Mouse (Mus musculus) hindbrain, embryonic 16.5 days (tissue): ENCODE measurements at regions not wholly inside any gene's neighbourhood (a gene's known extent, or its start where the extent isn't known, plus 50 kb on each side); places are given as distances from the start of the nearest gene placed in this dataset.

Experiments
- ATAC-seq: fragments of 200-750 bp; cut with Nextera tagmentation; 2 replicates; pipeline ENCODE4 v1.8.0; 2017; ENCODE audit warnings: moderate TSS enrichment, moderate library complexity
- H3K27ac ChIP-seq: fragments of 300-500 bp; sonication (generic); 2 replicates; pipeline ENCODE4 v1.5.1; 2014; ENCODE audit warnings: low read depth, mild to moderate bottlenecking, control low read depth, low read length, moderate library complexity
- H3K27me3 ChIP-seq: fragments of 300-500 bp; sonication (generic); replicated peaks from 2 replicates; pipeline ENCODE4 v1.6.1; 2014; ENCODE audit warnings: low read length; ENCODE audit not compliant: control insufficient read depth, insufficient read depth
- H3K36me3 ChIP-seq: fragments of 300-500 bp; sonication (generic); 2 replicates; pipeline ENCODE4 v1.6.1; 2014; ENCODE audit warnings: mild to moderate bottlenecking, low read length, moderate library complexity, mixed read lengths; ENCODE audit not compliant: control insufficient read depth, insufficient read depth
- H3K4me1 ChIP-seq: fragments of 300-500 bp; sonication (generic); 2 replicates; pipeline ENCODE4 v1.6.1; 2014; ENCODE audit warnings: low read depth, low read length; ENCODE audit not compliant: control insufficient read depth, insufficient read depth
- H3K4me2 ChIP-seq: fragments of 300-500 bp; sonication (generic); 2 replicates; pipeline ENCODE4 v1.6.1; 2014; ENCODE audit warnings: mild to moderate bottlenecking, low read length, control low read depth, moderate library complexity
- H3K4me3 ChIP-seq: fragments of 300-500 bp; sonication (generic); 2 replicates; pipeline ENCODE4 v1.5.1; 2014; ENCODE audit warnings: mild to moderate bottlenecking, low read length, control low read depth, moderate library complexity
- H3K9ac ChIP-seq: fragments of 300-500 bp; sonication (generic); 2 replicates; pipeline ENCODE4 v1.6.1; 2014; ENCODE audit warnings: low read depth, mild to moderate bottlenecking, control low read depth, low read length, moderate library complexity
- H3K9me3 ChIP-seq: fragments of 300-500 bp; sonication (generic); 2 replicates; pipeline ENCODE4 v1.6.1; 2014; ENCODE audit warnings: mild to moderate bottlenecking, low read length, moderate library complexity; ENCODE audit not compliant: control insufficient read depth
- WGBS: fragments of 180-500 bp; shearing (Covaris S2); extraction: QIAGEN DNeasy Blood & Tissue Kit; methylation state at CpG from one replicate; pipeline ENCODE4 v1.1.7; 2014; 5-methylcytosine and 5-hydroxymethylcytosine counted together

DNA sequence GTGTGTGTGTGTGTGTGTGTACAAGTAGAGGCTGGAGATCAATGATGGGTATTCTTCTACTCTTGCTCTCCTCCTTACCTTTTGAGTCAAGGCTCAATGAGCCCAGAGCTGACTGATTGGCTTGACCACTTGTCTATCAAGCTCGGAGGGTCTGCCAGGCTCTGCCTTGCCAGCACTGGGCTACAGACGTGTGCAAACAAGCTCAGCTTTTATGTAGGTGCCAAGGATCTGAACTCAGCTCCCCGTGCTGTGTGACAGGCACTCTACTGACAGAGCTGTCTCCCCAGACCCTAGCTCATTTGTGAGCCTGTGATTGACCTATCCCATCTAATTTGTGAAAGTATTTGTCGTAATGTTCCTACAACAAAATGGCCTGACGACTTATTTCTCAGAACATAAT is 54.2 kb upstream of the Cdc42bpa start:
- Histone ChIP-seq H3K9ac (no peak overlapping the region), H3K27me3 (no peaks in the 10 kb centered on the region), H3K36me3 (no peaks in the 10 kb centered on the region), H3K9me3 (no peaks in the 10 kb centered on the region), H3K4me3 (no peak overlapping the region), H3K4me2 (no peak overlapping the region), H3K4me1 (no peaks in the 10 kb centered on the region), H3K27ac (no peak overlapping the region)
- ATAC-seq, result no peak
- 92% methylated on average over 5 of the region's 5 CpGs for WGBS

DNA sequence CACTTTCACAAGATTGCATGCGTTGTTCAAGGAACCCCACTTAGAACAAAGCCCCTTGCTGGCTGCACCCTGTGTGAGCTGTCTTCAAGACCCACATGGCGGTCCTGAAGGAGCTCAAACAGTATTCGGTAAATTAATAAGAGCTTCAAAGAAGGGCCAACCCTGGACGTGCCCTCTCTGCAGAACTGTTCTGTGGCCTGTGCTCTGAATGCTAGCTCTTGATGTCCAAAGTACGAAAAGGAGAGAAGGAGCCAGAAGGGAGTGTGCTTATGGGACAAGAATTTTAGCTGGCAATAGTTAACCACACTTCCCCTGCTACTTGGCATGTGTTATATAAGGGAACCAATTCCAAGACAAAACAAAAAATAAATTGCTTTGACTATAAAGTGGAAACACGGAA is 67.6 kb upstream of the Cdc42bpa start:
- H3K9me3 ChIP-seq, result no peaks in the 10 kb centered on the region
- no peaks in the 10 kb centered on the region for H3K27me3 ChIP-seq
- H3K4me2 ChIP-seq, result no peak overlapping the region
- 92% methylated on average over 6 of the region's 6 CpGs for WGBS
- no peak overlapping the region for H3K27ac ChIP-seq
- no peak overlapping the region for H3K4me3 ChIP-seq
- H3K36me3 ChIP-seq, result no peaks in the 10 kb centered on the region
- no peaks in the 10 kb centered on the region for H3K4me1 ChIP-seq
- H3K9ac ChIP-seq, result no peak overlapping the region
- ATAC-seq, result no peak

DNA sequence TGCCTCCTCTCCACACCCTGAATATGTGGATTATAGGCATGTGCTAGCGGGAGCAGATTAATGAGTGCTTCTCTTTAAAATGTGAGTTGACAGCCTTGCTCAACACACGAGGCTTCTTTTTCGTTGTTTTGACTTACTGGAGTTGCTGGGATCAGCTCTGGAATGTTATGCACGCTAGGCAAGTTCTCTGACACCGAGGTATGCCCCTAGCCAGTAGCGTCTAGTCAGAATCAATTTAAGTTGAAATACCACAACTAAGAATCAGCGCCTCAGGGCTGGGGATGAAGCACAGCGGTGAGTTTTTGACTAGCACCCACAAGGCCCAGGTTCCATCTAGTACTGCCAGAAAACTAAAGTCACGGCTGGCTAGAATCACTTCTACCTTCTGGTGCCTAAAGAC is 72.4 kb upstream of the Cdc42bpa start:
- Histone ChIP-seq H3K4me1 (no peaks in the 10 kb centered on the region), H3K27ac (no peak overlapping the region), H3K4me3 (no peak overlapping the region), H3K9ac (no peak overlapping the region), H3K4me2 (no peak overlapping the region), H3K9me3 (no peaks in the 10 kb centered on the region), H3K36me3 (no peaks in the 10 kb centered on the region), H3K27me3 (no peaks in the 10 kb centered on the region)
- ATAC-seq, result no peak
- whole genome bisulfite sequencing, result 69% methylated on average over 9 of the region's 9 CpGs

DNA sequence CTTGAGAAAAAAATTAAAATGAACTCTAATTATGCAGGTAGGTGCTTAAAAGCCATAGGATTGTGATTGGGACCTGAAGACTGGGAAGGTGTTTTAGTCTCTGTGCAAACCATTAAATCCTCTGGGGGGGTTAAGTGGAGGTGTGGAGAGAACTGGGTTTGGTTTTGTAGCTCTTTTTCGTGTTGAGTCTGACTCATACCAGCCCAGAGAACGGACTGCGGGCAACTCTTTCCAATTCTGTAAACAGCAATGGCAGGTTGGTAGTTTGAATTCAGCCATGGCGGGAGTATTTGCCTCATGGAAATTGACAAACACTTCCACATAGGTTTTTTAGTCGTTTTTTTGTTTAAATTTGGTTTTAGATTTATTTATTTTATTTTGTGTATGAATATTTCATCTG is 77.7 kb upstream of the Ahctf1 start:
- no peaks in the 10 kb centered on the region for H3K36me3 ChIP-seq
- no peak overlapping the region for H3K4me3 ChIP-seq
- H3K4me2 ChIP-seq, result no peak overlapping the region
- H3K9me3 ChIP-seq, result no peaks in the 10 kb centered on the region
- 80% methylated on average over 5 of the region's 5 CpGs for WGBS
- no peak overlapping the region for H3K9ac ChIP-seq
- H3K27me3 ChIP-seq, result no peaks in the 10 kb centered on the region
- H3K27ac ChIP-seq, result no peak overlapping the region
- H3K4me1 ChIP-seq, result no peaks in the 10 kb centered on the region
- no peak for ATAC-seq

DNA sequence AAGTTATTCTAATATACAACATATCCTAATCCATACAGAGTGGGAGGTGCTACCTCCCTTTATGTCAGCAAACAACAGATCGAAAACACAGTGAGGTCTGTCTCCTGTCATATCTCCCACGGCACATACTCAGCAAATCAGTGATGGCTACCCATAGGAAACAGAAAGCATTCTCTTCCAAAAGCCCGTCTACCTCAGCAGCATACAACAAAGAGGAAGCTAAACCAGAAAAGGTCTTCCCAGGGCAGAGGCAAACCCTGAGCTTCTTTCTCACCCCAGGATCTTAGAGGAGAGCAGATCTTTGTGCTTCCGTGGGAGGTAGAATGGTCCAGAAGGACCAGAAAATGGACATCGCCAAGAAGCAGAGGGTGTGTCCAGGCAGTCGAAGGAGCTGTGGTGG is 74.4 kb upstream of the Ahctf1 start:
- Histone ChIP-seq H3K4me1 (no peaks in the 10 kb centered on the region), H3K4me2 (no peak overlapping the region), H3K9me3 (no peaks in the 10 kb centered on the region), H3K27ac (no peak overlapping the region), H3K9ac (no peak overlapping the region), H3K4me3 (no peak overlapping the region), H3K36me3 (no peaks in the 10 kb centered on the region), H3K27me3 (no peaks in the 10 kb centered on the region)
- WGBS, result 81% methylated on average over 6 of the region's 6 CpGs
- ATAC-seq, result no peak

DNA sequence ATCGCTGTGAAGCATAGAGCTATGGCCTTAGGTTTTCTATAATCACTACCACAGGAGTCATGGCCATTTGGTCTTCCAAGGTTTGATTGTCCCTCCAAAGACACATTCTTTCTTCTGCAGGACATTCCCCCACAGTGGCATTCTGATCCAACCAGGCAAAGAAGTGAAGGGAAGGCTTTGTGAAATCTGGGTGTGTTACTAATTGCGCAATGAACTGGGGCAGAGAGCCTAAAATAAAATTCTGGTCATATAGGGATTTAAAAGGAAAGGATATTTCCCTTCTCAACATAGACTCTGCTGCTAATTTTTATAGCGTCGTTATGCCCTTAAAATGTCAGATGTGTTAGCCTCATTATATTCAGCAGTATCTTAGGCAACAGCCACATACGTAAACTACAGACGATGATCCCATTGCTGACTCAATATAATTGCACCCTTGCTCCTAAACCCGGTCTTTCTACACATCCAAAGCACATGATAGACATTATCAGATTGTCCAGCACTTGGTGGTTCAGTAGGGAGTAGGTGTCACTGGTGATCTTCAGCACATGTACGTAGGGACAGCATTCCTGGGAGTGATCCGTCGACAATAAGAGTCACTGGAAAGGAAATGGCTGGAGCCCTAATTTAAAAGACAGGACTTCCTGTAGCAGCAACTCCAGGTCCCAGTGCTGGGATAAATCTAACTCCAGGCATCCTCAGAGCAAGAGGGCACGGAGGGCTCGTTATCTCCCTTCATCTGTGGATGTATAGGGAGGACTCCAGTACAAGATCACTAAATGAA is 70.5 kb upstream of the Ahctf1 start:
- Histone ChIP-seq H3K36me3 (no peaks in the 10 kb centered on the region), H3K27ac (no peak overlapping the region), H3K9ac (no peak overlapping the region), H3K4me3 (no peak overlapping the region), H3K4me2 (no peak overlapping the region), H3K4me1 (no peaks in the 10 kb centered on the region), H3K27me3 (no peaks in the 10 kb centered on the region), H3K9me3 (no peaks in the 10 kb centered on the region)
- ATAC-seq, result no peak
- 88% methylated on average over 12 of the region's 12 CpGs for WGBS

DNA sequence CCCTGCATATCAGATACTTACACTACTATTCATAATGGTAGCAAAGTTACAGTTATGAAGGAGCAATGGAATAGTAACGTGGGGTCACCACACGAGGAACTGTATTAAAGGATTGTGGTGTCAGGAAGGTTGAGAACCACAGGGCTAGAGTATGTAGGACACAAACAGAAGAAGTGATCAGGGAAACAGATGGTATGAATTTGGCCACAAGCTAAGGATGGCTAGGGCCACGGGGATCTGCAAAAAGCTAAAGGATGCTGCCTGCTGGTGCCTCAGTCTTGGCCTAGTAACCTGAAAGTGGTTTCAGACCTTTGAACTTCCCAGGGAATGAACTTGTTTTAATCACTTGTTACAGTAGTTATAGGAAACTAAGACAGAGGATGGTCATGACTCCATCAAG is 68.5 kb upstream of the Ahctf1 start:
- H3K9ac ChIP-seq, result no peak overlapping the region
- H3K27me3 ChIP-seq, result no peaks in the 10 kb centered on the region
- H3K4me1 ChIP-seq, result no peaks in the 10 kb centered on the region
- H3K36me3 ChIP-seq, result no peaks in the 10 kb centered on the region
- H3K9me3 ChIP-seq, result no peaks in the 10 kb centered on the region
- H3K4me2 ChIP-seq, result no peak overlapping the region
- H3K4me3 ChIP-seq, result no peak overlapping the region
- no peak overlapping the region for H3K27ac ChIP-seq
- WGBS, result 97% methylated on average over 3 of the region's 3 CpGs
- ATAC-seq, result no peak

DNA sequence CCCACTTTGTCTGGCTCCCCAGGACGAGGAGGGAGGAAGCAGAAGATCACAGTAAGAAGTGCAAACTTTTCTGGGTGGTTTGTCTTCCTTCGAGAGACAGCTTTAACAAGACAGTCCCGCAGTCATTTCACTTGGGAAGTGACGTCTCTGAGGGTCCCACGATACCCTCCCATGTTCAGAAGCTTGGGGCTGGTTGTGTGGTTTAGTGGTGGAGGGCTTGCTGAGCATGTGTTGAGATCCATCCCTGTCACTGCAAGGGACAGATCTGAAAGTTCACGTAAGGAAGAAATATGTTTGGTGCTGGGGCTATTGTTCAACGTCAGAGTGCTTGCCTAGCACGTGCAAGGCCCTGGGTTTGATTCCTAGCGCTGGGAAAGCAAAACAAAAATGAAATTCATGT is 65.2 kb upstream of the Ahctf1 start:
- no peak overlapping the region for H3K4me2 ChIP-seq
- H3K27ac ChIP-seq, result no peak overlapping the region
- H3K27me3 ChIP-seq, result no peaks in the 10 kb centered on the region
- H3K9ac ChIP-seq, result no peak overlapping the region
- ATAC-seq, result no peak
- WGBS, result 90% methylated on average over 9 of the region's 9 CpGs
- no peaks in the 10 kb centered on the region for H3K36me3 ChIP-seq
- no peaks in the 10 kb centered on the region for H3K4me1 ChIP-seq
- no peaks in the 10 kb centered on the region for H3K9me3 ChIP-seq
- H3K4me3 ChIP-seq, result no peak overlapping the region

DNA sequence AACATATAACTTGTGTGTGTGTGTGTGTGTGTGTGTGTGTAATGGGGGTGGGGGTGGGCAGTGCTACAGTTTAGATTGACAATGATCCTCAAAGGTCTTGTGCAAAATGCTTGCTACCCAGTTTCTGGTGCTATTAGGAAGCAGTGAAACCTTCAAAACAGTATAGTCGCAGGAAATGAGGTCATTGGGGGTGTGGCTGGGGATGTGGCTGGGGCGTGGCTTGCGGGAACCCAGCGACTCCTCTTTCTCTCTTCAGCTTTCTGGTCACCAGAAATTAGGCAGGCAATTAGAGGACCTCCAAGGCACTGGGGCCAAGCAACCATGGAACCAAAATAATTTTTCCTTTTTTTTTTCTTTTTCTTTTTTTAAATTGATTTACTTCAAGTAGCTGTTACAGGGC is 64.0 kb upstream of the Ahctf1 start:
- WGBS, result 96% methylated on average over 4 of the region's 4 CpGs
- no peak overlapping the region for H3K9ac ChIP-seq
- no peak for ATAC-seq

More for the DNA sequence above, 64.0 kb upstream of the Ahctf1 start:
- H3K4me1 ChIP-seq, result no peaks in the 10 kb centered on the region
- no peak overlapping the region for H3K4me2 ChIP-seq
- no peaks in the 10 kb centered on the region for H3K27me3 ChIP-seq
- no peak overlapping the region for H3K4me3 ChIP-seq
- no peak overlapping the region for H3K27ac ChIP-seq
- no peaks in the 10 kb centered on the region for H3K36me3 ChIP-seq
- H3K9me3 ChIP-seq, result no peaks in the 10 kb centered on the region
